Mouse (Mus musculus) leukemia stem cell, adult 10-12 weeks (primary cell): ENCODE measurements around the gene Krt32. TPM values are rescaled to one million over a fixed set of nuclear protein-coding genes. Genes with fewer than 3 reads are reported as not detected.

Source experiments
- polyA plus RNA-seq: library from polyadenylated mRNA; stranded (reverse); fragments of >175 nt; gene quantifications from 2 replicates; pipeline ENCODE4 v1.2.3, GENCODE M21; 2012; ENCODE audit warnings: low replicate concordance

The Krt32 gene
- polyA plus RNA-seq: not detected in 2 replicates

GRCm38 (mm10) chr11:100087861-100088260 is at the start of gene Krt32:
Gene Krt32 (minus strand): TSS chr11:100088226.

GRCm38 (mm10) chr11:100135731-100136130 is 47.7 kb upstream of the Krt32 start, which contains the start of gene Krt15:
Gene Krt15 (minus strand): TSS chr11:100135928.

GRCm38 (mm10) chr11:100121466-100121865 is 33.4 kb upstream of the Krt32 start, which contains the start of gene Krt13:
Gene Krt13 (minus strand): TSS chr11:100121566.

GRCm38 (mm10) chr11:100105576-100106122 is 17.6 kb upstream of the Krt32 start, which contains the start of gene Krt36:
Gene Krt36 (minus strand): TSS chr11:100105626.

GRCm38 (mm10) chr11:100096141-100096540 is 8.1 kb upstream of the Krt32 start, which contains the start of gene Krt35:
Gene Krt35 (minus strand): TSS chr11:100096241.

GRCm38 (mm10) chr11:100050451-100050850 is 37.6 kb downstream of the Krt32 start, which contains the start of gene Krt31:
Gene Krt31 (minus strand): TSS chr11:100050551.

GRCm38 (mm10) chr11:100041454-100041853 is 46.6 kb downstream of the Krt32 start, which contains the start of gene Krt34:
Gene Krt34 (minus strand): TSS chr11:100041554.

Other genes starting within 250 kb of the Krt32 start
- not detected in 2 replicates for gene Krtap4-16, start 236.6 kb downstream of the Krt32 start, polyA plus RNA-seq
- gene Gm11568, start 230.3 kb downstream of the Krt32 start, polyA plus RNA-seq: not detected in 2 replicates
- gene Gm11559, start 223.8 kb downstream of the Krt32 start, polyA plus RNA-seq: not detected in 2 replicates
- not detected in 2 replicates for gene Krtap9-1, start 214.8 kb downstream of the Krt32 start, polyA plus RNA-seq
- gene Gm11567, start 209.0 kb downstream of the Krt32 start, polyA plus RNA-seq: not detected in 2 replicates
- gene Krtap31-1, start 180.3 kb downstream of the Krt32 start, polyA plus RNA-seq: not detected in 2 replicates
- gene Gm11565, start 173.5 kb downstream of the Krt32 start, polyA plus RNA-seq: not detected in 2 replicates
- gene Krtap31-2, start 151.9 kb downstream of the Krt32 start, polyA plus RNA-seq: not detected in 2 replicates
- not detected in 2 replicates for gene Krtap9-5, start 139.8 kb downstream of the Krt32 start, polyA plus RNA-seq
- gene Krtap29-1, start 109.2 kb downstream of the Krt32 start, polyA plus RNA-seq: not detected in 2 replicates
- gene Krtap16-1, start 101.6 kb downstream of the Krt32 start, polyA plus RNA-seq: not detected in 2 replicates
- not detected in 2 replicates for gene Krtap17-1, start 94.2 kb downstream of the Krt32 start, polyA plus RNA-seq
- gene Krt33a, start 72.0 kb downstream of the Krt32 start, polyA plus RNA-seq: not detected in 2 replicates
- not detected in 2 replicates for gene Krt33b, start 58.4 kb downstream of the Krt32 start, polyA plus RNA-seq
- not detected in 2 replicates for gene Krt34, start 46.7 kb downstream of the Krt32 start, polyA plus RNA-seq
- not detected in 2 replicates for gene Krt31, start 37.7 kb downstream of the Krt32 start, polyA plus RNA-seq
- not detected in 2 replicates for gene Krt35, start 8.0 kb upstream of the Krt32 start, polyA plus RNA-seq
- gene Krt36, start 17.4 kb upstream of the Krt32 start, polyA plus RNA-seq: not detected in 2 replicates
- gene Krt13, start 33.3 kb upstream of the Krt32 start, polyA plus RNA-seq: not detected in 2 replicates
- gene Krt15, start 47.7 kb upstream of the Krt32 start, polyA plus RNA-seq: 0.10 TPM in 1 of 2 replicates, not detected in the other
- 0.15 and 1.7 TPM in 2 replicates for gene Krt19, start 60.4 kb upstream of the Krt32 start, polyA plus RNA-seq
- gene Krt9, start 105.0 kb upstream of the Krt32 start, polyA plus RNA-seq: not detected in 2 replicates
- gene Krt14, start 119.3 kb upstream of the Krt32 start, polyA plus RNA-seq: 0.23 and 0.48 TPM in 2 replicates
- not detected in 2 replicates for gene Krt16, start 160.7 kb upstream of the Krt32 start, polyA plus RNA-seq
- 0.51 TPM in 1 of 2 replicates, not detected in the other for gene Krt17, start 172.8 kb upstream of the Krt32 start, polyA plus RNA-seq
- not detected in 2 replicates for gene Krt42, start 181.6 kb upstream of the Krt32 start, polyA plus RNA-seq
- gene Eif1, start 231.7 kb upstream of the Krt32 start, polyA plus RNA-seq: 561 and 639 TPM in 2 replicates
- not detected in 2 replicates for gene Gast, start 246.2 kb upstream of the Krt32 start, polyA plus RNA-seq